Mouse (Mus musculus) midbrain, embryonic 14.5 days (tissue): ENCODE data around the gene Txn2. TPM values are rescaled to one million over a fixed set of nuclear protein-coding genes. Genes with fewer than 3 reads are reported as not detected.

Experiments
- ATAC-seq: fragments of 200-750 bp; cut with Nextera tagmentation; 2 replicates; pipeline ENCODE4 v1.8.0; 2017; ENCODE audit warnings: moderate number of reproducible peaks, moderate library complexity; ENCODE audit not compliant: low FRiP score, low TSS enrichment
- DNase-seq: peaks from one replicate; pipeline ENCODE4 v3.0.0-alpha.2; 2015
- H3K27ac ChIP-seq: fragments of 300-500 bp; sonication (generic); replicated peaks from 2 replicates; pipeline ENCODE4 v1.5.1; 2014; ENCODE audit warnings: mild to moderate bottlenecking, low read depth, low read length, moderate library complexity
- H3K27me3 ChIP-seq: fragments of 300-500 bp; sonication (generic); 2 replicates; pipeline ENCODE4 v1.6.1; 2014; ENCODE audit warnings: low read length, control low read depth, mixed read lengths; ENCODE audit not compliant: control insufficient read depth, insufficient read depth
- H3K36me3 ChIP-seq: fragments of 300-500 bp; sonication (generic); 2 replicates; pipeline ENCODE4 v1.6.1; 2014; ENCODE audit warnings: low read length, control low read depth; ENCODE audit not compliant: control insufficient read depth, insufficient read depth
- H3K4me1 ChIP-seq: fragments of 300-500 bp; sonication (generic); 2 replicates; pipeline ENCODE4 v1.6.1; 2014; ENCODE audit warnings: mild to moderate bottlenecking, antibody characterized with exemption, low read length, control low read depth; ENCODE audit not compliant: control insufficient read depth, insufficient read depth
- H3K4me2 ChIP-seq: fragments of 300-500 bp; sonication (generic); 2 replicates; pipeline ENCODE4 v1.6.1; 2014; ENCODE audit warnings: mild to moderate bottlenecking, low read length, moderate library complexity
- H3K4me3 ChIP-seq: fragments of 300-500 bp; sonication (generic); replicated peaks from 2 replicates; pipeline ENCODE4 v1.5.1; 2014; ENCODE audit warnings: low read depth, low read length
- H3K9ac ChIP-seq: fragments of 300-500 bp; sonication (generic); replicated peaks from 2 replicates; pipeline ENCODE4 v1.6.1; 2014; ENCODE audit warnings: mild to moderate bottlenecking, low read length, moderate library complexity
- H3K9me3 ChIP-seq: fragments of 300-500 bp; sonication (generic); 2 replicates; pipeline ENCODE4 v1.6.1; 2016; ENCODE audit warnings: low read length, control low read depth, mixed read lengths; ENCODE audit not compliant: control insufficient read depth
- WGBS: fragments of 180-500 bp; shearing (Covaris S2); extraction: QIAGEN DNeasy Blood & Tissue Kit; methylation state at CpG from one replicate; pipeline ENCODE4 v1.1.7; 2014; 5-methylcytosine and 5-hydroxymethylcytosine counted together
- polyA plus RNA-seq: library from polyadenylated mRNA; unstranded; fragments of >200 nt; fragmentation: Nextera tagmentation; extraction: Ambion mirVana; gene quantifications from 2 replicates; pipeline ENCODE4 v1.2.1, GENCODE M21; 2014

The Txn2 gene
- polyA plus RNA-seq, 1 experiment from 2014 or later = 219 TPM

DNA sequence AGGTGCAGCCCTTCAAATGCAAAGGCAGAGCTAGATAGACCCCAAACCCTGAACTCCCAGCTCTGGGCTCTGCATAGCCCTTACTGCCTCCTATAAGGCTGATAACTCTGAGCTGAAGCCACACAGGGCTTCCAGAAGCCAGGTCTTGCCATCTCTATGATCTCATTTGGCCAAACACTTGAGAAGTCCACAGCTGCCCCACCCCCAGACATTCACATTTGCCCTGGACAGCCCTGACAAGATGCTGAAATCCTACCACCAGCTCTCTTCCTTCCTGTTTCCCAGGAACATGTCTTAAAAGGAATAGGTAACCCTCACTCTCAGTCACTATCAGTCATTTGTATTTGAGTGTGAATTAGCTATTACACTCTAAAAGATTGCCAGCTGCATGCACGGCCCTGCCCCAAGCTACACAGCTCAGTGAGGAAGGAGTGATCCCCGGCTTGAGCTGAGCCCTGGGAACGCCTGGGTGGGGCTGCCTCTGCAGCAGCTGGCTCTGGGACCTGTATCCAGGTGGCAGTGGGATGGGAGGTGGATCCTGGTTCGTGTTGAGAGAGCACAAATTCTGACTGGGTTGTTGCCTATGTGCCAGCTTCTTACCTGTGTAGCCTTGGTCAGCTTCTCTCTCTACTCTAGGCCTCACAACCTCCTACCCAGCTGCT is 38.9 kb downstream of the Txn2 start:
- Histone ChIP-seq H3K4me3 (no peak overlapping the region), H3K27me3 (no peaks in the 10 kb centered on the region), H3K9me3 (no peaks in the 10 kb centered on the region), H3K27ac (no peak overlapping the region), H3K9ac (no peak overlapping the region), H3K36me3 (no peaks in the 10 kb centered on the region), H3K4me1 (no peaks in the 10 kb centered on the region), H3K4me2 (no peak overlapping the region)
- no peak for DNase-seq
- WGBS = 49% methylated on average over 4 of the region's 4 CpGs
- no peak for ATAC-seq

GRCm38 (mm10) chr15:77888286-77888685 is 40.5 kb downstream of the Txn2 start:
- no peaks in the 10 kb centered on the region for H3K4me1 ChIP-seq
- WGBS = 54% methylated on average over 7 of the region's 7 CpGs
- no peaks in the 10 kb centered on the region for H3K9me3 ChIP-seq
- H3K4me3 ChIP-seq = no peak overlapping the region
- no peaks in the 10 kb centered on the region for H3K27me3 ChIP-seq
- no peak overlapping the region for H3K9ac ChIP-seq
- H3K27ac ChIP-seq = no peak overlapping the region
- ATAC-seq = no peak
- H3K36me3 ChIP-seq = no peaks in the 10 kb centered on the region
- H3K4me2 ChIP-seq = no peak overlapping the region
- no peak for DNase-seq

DNA sequence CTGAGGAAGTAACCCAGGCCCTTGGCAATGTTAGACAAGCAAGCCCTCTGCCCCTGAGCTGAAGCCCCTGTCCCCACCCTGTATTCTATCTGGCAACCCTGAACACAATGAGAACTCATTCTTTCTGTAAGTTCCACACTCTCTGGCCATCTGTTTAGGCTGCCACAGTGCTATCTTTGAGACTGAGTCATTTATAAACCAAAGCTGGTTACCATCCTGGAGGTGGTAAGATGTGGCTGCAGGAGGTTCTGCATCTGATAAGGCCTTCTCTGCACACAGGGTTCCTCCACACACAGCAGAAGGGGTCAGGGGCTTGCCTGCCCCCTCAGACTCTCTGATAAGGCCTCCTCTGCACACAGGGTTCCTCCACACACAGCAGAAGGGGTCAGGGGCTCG is 41.7 kb downstream of the Txn2 start:
- ATAC-seq (no peak), DNase-seq (no peak)
- 47% methylated on average over 1 of the region's 1 CpGs for WGBS
- Histone ChIP-seq H3K27me3 (no peaks in the 10 kb centered on the region), H3K4me2 (no peak overlapping the region), H3K9me3 (no peaks in the 10 kb centered on the region), H3K27ac (no peak overlapping the region), H3K4me1 (no peaks in the 10 kb centered on the region), H3K36me3 (no peaks in the 10 kb centered on the region), H3K4me3 (no peak overlapping the region), H3K9ac (no peak overlapping the region)

DNA sequence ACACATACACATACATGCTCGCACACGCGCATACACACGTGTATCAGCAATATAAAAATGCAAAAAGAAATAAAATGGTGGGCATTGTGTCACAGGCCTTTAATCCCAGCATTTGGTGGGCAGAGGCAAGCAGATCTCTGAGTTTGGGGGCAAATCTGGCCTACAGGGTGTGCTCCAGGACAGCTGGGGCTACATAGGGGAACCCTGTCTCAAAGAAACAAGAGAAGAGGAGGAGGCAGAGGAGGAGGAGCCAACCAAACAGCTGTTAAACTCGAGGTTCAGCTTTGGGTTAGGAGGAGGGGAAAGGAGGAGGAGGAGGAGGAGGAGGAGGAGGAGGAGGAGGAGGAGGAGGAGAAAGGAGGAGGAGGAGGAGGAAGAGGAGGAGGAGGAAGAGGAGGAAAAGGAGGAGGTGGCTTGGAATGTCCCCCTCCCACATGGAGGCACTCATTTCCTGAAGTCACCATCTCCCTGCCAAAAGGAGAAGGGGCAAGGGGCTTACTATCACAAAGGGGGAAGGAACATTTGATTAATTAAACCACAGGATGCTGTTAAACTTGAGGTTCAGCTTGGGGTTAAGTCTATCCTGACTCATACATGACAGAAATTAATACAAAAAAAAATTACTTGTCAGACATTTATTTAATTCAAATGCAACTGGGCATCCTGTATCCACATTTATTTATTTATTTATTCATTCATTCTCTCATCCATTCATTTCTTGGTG is 42.3 kb downstream of the Txn2 start:
- H3K4me3 ChIP-seq = no peak overlapping the region
- H3K9me3 ChIP-seq = no peaks in the 10 kb centered on the region
- no peak overlapping the region for H3K27ac ChIP-seq
- DNase-seq (no peak), ATAC-seq (no peak)
- no peaks in the 10 kb centered on the region for H3K4me1 ChIP-seq
- H3K9ac ChIP-seq = no peak overlapping the region
- H3K4me2 ChIP-seq = no peak overlapping the region
- H3K36me3 ChIP-seq = no peaks in the 10 kb centered on the region
- 96% methylated on average over 4 of the region's 5 CpGs for WGBS
- no peaks in the 10 kb centered on the region for H3K27me3 ChIP-seq

DNA sequence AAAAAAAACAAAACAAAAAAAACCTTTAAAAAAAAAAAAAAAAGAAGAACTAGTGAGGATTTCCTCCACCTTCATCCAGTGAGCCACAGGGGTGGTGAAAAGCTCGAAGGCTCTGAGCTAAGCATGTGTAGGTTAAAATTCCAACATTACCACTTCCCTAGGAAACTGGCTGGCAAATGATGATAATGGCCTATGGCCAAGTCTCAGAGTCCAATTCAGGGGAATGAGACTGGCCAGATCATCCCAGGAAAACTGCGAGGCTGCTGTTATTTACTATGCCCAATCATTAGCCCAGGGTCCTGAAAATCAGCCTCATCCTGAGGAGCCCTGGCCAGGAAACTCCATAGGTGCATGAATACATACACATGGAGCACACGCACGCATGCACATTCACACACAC is 42.9 kb downstream of the Txn2 start:
- Histone ChIP-seq H3K4me2 (no peak overlapping the region), H3K27ac (no peak overlapping the region), H3K9ac (no peak overlapping the region), H3K4me3 (no peak overlapping the region), H3K9me3 (no peaks in the 10 kb centered on the region), H3K36me3 (no peaks in the 10 kb centered on the region), H3K27me3 (no peaks in the 10 kb centered on the region), H3K4me1 (no peaks in the 10 kb centered on the region)
- no peak for ATAC-seq
- DNase-seq = no peak
- WGBS = 90% methylated on average over 4 of the region's 4 CpGs

DNA sequence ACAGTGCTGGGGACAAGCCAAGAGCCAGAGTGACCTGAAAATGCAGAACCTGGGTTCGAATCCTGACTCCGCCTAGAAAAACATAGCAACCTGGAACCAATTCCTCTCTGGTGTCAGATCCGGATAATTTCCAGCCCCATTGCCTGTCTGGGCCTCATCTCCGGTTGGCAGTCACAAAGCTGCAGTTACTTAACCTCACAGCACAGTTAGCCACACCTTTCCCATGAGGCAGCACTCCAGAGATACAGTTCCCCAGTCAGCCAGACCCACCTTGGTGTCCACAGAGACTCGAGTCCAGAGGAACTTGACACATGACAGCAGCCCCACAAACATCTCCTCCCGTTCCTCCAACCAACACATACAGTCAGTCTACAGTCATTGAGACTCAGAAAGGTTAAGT is 43.6 kb downstream of the Txn2 start:
- ATAC-seq = no peak
- no peak for DNase-seq
- H3K4me2 ChIP-seq = no peak overlapping the region
- no peaks in the 10 kb centered on the region for H3K9me3 ChIP-seq
- no peak overlapping the region for H3K27ac ChIP-seq
- H3K36me3 ChIP-seq = no peaks in the 10 kb centered on the region
- H3K4me3 ChIP-seq = no peak overlapping the region
- no peaks in the 10 kb centered on the region for H3K4me1 ChIP-seq
- H3K27me3 ChIP-seq = no peaks in the 10 kb centered on the region
- WGBS = 86% methylated on average over 6 of the region's 6 CpGs
- H3K9ac ChIP-seq = no peak overlapping the region

DNA sequence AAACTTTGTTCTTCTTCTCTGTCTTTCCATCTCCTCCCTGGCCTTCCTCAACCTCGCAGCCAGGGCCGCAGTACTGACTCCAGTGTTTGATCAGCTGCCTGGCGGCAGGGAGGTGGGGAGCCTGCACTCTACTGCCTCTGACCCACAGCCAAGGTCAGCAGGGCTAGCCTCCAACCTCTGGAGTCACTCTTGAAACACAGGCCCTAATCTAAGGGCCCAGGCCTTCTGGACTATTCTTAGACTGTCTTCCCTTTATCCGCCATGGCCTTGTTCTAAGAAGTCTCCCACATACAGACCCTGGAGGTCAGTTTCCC is 45.2 kb downstream of the Txn2 start:
- Histone ChIP-seq H3K9ac (no peak overlapping the region), H3K9me3 (no peaks in the 10 kb centered on the region), H3K4me1 (no peaks in the 10 kb centered on the region), H3K27ac (no peak overlapping the region), H3K27me3 (no peaks in the 10 kb centered on the region), H3K4me3 (no peak overlapping the region), H3K4me2 (no peak overlapping the region), H3K36me3 (no peaks in the 10 kb centered on the region)
- no peak for DNase-seq
- WGBS = 75% methylated on average over 4 of the region's 4 CpGs
- no peak for ATAC-seq

- ATAC-seq (no peak), DNase-seq (no peak)
- H3K27me3 ChIP-seq = no peaks in the 10 kb centered on the region
- H3K4me3 ChIP-seq = no peak overlapping the region
- H3K4me2 ChIP-seq = no peak overlapping the region
- no peaks in the 10 kb centered on the region for H3K4me1 ChIP-seq
- no peaks in the 10 kb centered on the region for H3K9me3 ChIP-seq
- WGBS = 16% methylated on average over 16 of the region's 17 CpGs
- no peak overlapping the region for H3K9ac ChIP-seq
- H3K27ac ChIP-seq = no peak overlapping the region
- no peaks in the 10 kb centered on the region for H3K36me3 ChIP-seq
These were observed 45.8 kb downstream of the Txn2 start for GRCm38 (mm10) chr15:77882797-77883696.
